Mouse (Mus musculus): ENCODE results near the gene Fam107a.

DNA sequence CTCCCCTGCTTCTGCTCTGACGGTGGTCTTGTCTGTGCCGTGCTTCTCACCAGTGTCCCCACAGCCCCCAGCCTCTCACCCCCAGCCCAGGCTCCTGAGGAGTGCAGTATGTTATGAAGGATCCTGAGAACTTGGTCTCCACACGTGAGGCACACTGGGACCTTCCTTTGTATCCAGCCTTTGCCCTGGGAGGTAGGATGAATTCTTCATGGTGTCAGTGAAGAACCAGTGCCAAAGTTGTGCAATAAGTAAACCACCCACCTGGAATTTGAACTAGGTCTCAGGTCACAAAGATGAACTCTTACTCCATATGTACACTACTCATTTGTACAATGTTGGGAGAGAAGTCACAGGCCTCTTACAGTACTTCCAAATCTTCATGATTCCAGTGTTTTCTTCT lies 58.7 kb downstream of the Fam107a start, which contains the start of gene Acox2:
- no peak for TF ChIP-seq POLR2A (IDR thresholded peaks at IDR 0.05; ENCODE audit: insufficient read depth, low read depth, low read length)
- TF ChIP-seq CTCF (IDR thresholded peaks at IDR 0.05; ENCODE audit: insufficient read depth, low read depth, low read length), result no peak
